Mouse (Mus musculus): ENCODE results near the gene Rbpjl.
A peak's percentile ranks its signal among the peaks of the same experiment; 100 is the strongest.

The Rbpjl gene

DNA sequence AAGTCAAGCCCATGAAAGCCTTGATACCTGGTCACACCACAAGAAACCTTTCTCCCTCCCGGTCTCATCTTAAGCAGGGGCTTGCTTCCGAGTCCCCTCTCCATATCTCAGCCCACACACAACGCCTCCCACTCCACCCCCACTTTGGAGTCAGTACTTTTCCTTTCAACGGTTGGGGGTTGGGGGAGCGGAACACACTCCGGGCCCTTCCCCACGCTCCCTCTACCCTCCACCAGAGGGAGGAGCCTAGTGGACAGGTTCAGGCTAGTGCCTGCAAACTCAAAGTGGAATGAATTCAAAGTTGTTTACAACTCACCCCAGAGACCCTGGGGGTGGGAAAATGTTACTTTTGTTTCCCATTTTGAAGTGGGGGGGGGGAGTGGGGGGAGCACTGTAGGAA is 27.8 kb downstream of the Rbpjl start:
- DNase-seq: peak; percentile 70 to 75

GRCm38 (mm10) chr2:164431676-164432465 is 28.9 kb downstream of the Rbpjl start:
- peak; percentile 74 to 81 for DNase-seq

- peak; percentile 58 to 66 for DNase-seq
These were observed 29.7 kb downstream of the Rbpjl start for GRCm38 (mm10) chr2:164432541-164433191.

DNA sequence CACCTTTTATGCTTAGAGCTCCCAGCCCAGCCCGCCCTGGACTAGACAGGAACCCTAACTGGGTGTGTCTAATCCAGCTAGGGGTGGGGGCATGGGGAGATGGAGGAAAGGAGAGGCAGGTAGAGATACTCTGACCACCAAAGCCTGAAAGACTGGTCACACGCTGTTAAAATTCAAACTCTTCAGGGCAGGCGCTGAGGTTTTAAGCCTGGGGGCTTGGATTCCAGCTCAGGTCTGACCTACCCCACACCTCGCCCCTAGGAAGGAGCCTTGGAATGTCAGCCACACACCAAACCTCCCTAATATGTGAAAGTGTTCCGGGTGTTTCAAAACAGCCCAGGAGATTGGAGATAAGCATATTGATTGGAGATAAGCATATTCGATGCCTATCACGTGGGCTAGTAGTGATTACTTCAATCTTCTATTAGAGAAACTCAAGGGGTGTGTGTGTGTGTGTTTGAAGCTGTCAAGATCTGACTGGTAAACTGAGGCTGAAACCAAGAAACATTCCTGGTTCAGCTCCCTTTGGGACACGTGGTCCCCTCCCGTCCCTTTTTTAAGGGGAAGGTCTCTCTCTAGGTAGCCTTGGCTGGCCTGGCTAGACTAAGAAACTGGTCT is 30.4 kb downstream of the Rbpjl start:
- DNase-seq: peak in 1 of 2 experiments; percentile 52

GRCm38 (mm10) chr2:164434681-164435080 is 31.7 kb downstream of the Rbpjl start:
- DNase-seq: peak; percentile 48 to 70

GRCm38 (mm10) chr2:164435216-164436090 is 32.5 kb downstream of the Rbpjl start:
- peak in 1 of 2 experiments; percentile 75 for DNase-seq

- DNase-seq: peak in 1 of 2 experiments; percentile 46
These were observed 33.4 kb downstream of the Rbpjl start for GRCm38 (mm10) chr2:164436215-164436913.

GRCm38 (mm10) chr2:164436961-164437360 is 34.0 kb downstream of the Rbpjl start:
- DNase-seq: peak; percentile 79 to 88

DNA sequence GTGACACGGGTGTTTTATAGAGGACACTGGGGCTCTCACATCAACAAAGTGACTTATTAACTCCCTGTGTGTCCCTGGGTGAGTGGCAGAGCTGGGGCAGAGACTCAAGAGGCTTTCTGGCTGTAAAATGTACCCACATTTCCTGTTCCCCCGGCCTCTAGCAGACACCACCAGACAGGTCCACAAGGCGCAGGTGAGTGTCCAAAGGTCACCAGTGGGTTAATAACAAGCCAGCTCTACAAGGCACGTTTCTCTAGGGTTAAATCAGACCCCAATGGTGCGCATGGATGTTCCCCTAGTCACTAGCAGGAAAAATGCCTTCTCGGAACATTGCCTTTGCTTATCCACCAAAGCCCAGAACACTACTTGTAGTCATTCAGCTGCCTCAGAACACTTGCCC is 34.8 kb downstream of the Rbpjl start:
- peak; percentile 86 to 88 for DNase-seq

DNA sequence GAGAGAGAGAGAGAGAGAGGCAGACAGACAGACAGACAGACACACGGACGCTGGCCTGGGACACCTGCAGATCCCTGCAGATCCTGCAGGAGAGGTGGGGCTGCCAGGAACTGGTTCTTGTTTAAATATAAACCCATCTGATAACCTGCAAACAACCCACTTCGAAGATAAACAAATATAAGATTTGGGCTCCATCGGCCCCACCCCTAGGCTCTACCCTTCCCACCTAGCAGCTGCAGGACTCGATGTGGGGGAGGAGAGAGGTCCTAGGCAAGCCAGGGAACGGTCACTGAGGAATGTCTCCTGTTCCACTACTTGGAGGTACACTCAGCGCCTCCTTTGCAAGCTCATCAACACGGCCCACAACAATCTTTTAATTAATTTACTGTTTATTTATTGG is 35.3 kb downstream of the Rbpjl start:
- peak in 1 of 2 experiments; percentile 38 for DNase-seq

DNA sequence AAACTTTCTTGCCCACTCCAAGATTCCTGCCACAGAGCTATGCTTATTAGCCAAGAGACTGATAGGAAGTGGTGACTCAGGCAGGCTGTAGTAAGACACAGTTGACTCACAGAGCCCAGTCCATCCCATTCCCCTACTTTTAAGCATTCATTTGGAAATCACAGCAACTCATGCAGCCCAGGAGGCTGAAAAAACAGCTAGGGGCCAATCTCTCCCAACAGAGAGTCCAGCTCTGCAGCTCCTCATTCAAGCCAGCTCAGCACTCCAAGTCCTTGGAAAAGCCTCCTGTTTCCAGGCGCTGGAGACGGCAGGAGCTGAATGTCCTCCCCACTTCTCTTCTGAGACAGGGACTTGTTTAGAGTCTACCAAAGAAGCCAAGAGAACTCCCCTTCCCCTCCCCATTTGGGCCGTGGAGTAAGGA is 36.1 kb downstream of the Rbpjl start:
- DNase-seq: no peak

DNA sequence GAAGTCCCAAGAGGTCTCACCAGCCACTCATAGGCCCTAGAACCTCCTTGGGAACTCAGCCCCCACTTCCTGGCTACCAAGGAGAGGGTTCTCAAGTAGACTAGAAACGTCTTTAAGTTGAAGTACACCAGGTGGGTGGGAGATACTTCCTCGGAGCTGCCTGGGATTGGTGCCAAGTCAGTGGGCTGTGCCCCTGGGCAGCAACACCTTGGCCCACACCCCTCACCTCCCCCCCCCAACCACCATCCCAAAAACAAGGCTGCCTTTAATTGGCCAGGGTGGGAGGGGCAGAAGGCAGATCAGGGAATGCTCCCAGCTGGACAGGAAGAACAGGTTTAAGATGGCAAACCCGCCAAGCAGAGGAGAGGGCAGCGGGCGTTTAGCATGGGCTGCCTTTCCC is 37.4 kb downstream of the Rbpjl start:
- DNase-seq: peak in 1 of 2 experiments; percentile 41

DNA sequence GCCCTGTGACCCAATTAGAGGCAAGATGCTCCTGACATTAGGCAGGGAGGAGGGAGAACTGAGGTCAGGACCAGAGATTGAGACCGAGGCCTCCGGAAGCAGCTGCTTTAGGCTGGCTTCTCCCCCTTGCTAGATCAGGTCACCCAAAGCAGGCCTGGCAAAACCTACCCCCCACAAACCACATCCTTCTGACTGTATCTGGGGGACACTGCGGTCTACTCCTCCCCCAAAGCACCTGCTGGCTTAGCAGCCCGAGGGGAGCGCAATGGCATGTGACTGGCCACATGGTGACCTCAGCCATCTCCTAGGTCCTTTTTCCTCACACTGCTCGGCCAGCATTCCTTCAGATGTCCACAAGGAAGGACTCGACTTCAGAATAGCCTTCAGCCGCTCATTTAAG is 38.2 kb downstream of the Rbpjl start:
- peak; percentile 61 to 66 for DNase-seq

DNA sequence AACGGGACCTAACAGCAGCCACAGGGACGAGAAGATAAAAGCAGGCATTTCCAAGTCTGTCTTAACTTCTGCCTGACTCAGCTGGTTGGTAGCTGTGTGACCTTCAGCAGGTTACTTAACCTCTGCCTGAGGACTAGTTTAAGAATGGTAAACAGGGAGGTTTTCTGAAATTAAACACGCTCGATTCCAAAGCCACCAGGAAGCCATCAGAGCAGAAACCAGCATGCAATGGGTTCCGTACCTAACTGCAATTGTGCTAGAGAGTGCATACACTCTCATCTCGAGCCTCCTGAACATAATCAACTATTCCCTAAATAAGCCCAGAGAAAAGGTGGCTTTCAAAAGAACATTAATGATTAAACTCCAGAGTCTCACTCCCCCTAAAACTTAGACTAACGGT is 38.8 kb downstream of the Rbpjl start:
- no peak for DNase-seq

DNA sequence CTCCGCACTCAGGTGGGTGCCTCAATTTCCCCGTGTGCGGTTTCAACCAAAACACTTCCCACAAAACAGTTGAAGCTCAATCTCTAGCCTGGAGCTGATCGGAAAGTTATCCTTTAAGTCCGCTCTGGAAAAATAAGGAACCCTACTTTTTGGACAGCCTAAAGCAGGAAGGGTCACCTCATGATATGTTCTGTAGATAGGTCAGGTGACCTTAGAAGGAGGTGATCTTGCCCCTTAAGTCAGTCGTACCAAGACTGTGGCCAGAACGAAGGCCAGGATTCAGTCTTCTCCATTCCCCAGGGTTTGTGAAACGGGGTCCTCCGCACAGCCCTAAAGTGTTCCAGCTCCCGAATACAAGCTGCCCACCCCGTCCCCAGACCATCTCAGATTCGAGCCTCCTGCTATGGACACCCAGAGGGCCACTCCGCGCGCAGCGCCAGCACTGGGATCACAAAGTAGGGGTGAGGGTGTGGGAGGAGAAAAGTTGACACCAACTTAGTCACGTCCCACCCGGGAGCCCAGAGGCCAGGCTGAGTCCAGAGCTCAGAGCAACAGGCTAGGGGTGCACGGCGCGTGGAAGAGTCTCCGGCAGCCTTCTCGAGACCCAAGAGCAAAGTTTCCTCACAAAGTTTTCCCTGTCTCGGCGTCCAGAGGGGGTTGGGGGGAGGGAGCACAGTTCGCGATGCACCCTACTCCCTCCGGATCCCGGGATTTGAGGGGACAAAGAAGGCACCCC is 39.5 kb downstream of the Rbpjl start:
- DNase-seq: peak; percentile 47 to 48

- peak; percentile 93 for DNase-seq
These were observed 40.1 kb downstream of the Rbpjl start for GRCm38 (mm10) chr2:164443051-164443437.

GRCm38 (mm10) chr2:164443460-164444000 is 40.6 kb downstream of the Rbpjl start, which contains the start of gene Sdc4:
TSS of gene Sdc4 (minus strand) at chr2:164443887.
- no peak for DNase-seq

DNA sequence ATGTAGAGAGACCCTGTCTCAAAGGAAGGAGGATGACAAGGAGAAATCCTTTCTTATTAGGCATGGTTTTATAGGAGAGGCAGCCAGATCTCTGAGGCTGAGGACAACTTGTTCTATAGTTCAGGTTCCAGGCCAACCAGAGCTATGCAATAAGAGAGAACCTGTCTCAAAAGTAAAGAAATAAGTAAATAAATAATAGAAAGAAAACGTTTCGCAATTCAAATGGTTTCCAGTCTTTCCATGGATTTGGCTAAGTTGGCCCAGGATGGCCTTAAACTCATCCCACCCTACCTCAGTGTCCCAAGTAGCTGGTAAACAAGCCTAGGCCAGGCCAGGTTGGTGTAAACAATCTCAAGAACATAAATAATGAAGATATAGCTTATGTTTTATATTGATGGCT is 41.8 kb downstream of the Rbpjl start:
- no peak for DNase-seq

DNA sequence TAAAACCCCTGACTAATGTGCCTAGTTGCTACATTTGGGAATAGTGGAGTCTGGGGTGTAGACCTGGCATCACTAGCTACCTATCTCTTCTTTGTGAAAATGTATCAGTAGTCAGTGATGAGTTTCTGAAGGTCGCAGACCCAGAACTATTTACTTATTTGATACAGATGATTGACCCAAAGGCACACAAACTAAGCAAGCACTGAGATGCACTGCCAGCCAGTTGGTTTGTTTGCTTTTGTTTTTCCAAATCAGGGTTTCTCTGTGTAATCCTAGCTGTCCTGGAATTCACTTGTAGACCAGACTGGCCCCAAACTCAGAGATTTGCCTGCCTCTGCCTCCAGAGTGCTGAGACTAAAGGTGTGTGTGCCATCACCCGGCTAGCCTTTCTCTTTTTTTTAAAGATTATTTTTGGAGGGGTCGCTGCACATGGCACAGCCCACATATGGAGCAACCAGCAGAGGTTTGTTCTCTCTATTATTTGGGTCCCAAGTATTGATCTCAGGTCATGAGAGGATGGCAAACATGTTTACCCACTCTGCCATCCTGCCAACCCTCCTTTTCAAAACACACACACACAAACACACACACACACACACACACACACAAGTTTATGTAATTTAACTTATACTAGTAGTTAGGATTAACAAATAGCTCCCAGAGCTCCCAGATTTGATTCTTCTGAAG is 42.6 kb downstream of the Rbpjl start:
- DNase-seq: no peak

DNA sequence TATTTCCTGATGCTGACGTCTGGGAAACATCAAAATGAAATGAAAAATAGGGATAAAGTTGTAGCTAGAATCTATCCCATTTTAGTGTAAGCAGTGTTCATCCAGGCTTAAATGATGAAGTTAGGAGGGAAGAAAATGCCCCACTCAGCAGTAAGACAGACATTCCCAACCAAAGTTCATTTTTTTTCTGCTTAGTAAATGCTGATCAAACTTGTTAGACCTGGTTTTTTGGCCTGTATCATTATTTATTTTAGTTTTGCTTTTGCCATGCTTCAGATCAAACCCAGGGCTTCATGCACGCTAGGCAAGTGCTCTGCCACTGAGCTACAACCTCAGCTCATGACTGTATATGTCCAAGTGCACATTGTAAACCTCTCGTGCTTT is 43.1 kb downstream of the Rbpjl start:
- DNase-seq: peak in 1 of 2 experiments; percentile 43
